Mouse (Mus musculus): ENCODE results near the gene Jag2. TPM values are rescaled to one million over a fixed set of nuclear protein-coding genes. Genes with fewer than 3 reads are reported as not detected.

Jag2 gene
- total and polyA plus RNA-seq, 2 experiments from 2014 or later: 8.5 to 88.4 TPM

- no peak overlapping the region for H3K4me3 ChIP-seq (ENCODE audit: low read length)
- 59% methylated on average over 8 of the region's 8 CpGs for WGBS
- no peak overlapping the region for H3K27ac ChIP-seq
- H3K9me3 ChIP-seq (ENCODE audit: low read length): no peaks in the 10 kb centered on the region
- peaks cover 9% of the 10 kb centered on the region; the same call in 1 of the 2 replicates for H3K36me3 ChIP-seq (ENCODE audit: insufficient read depth, low read length)
- no peaks in the 10 kb centered on the region for H3K4me1 ChIP-seq (ENCODE audit: insufficient read depth, low read length)
- ATAC-seq (no peak), DNase-seq (ENCODE audit: low spot score) (no peak)
- no peaks in the 10 kb centered on the region for H3K27me3 ChIP-seq (ENCODE audit: insufficient read depth, low read length)
- no peak overlapping the region for H3K4me2 ChIP-seq (ENCODE audit: low read depth, low read length)
- no peak for TF ChIP-seq CTCF (IDR thresholded peaks at IDR 0.05; ENCODE audit: low read depth)
- no peak overlapping the region for H3K9ac ChIP-seq (replicated peaks; ENCODE audit: low read length)
These were observed 11.7 kb downstream of the Jag2 start for GRCm38 (mm10) chr12:112917906-112918305.

- TF ChIP-seq CTCF (IDR thresholded peaks at IDR 0.05; ENCODE audit: low read depth): no peak
- H3K4me2 ChIP-seq (ENCODE audit: low read depth, low read length): no peak overlapping the region
- ATAC-seq (no peak), DNase-seq (ENCODE audit: low spot score) (no peak)
- no peak overlapping the region for H3K4me3 ChIP-seq (ENCODE audit: low read length)
- no peaks in the 10 kb centered on the region for H3K9me3 ChIP-seq (ENCODE audit: low read length)
- no peaks in the 10 kb centered on the region for H3K4me1 ChIP-seq (ENCODE audit: insufficient read depth, low read length)
- WGBS: 77% methylated on average over 11 of the region's 11 CpGs
- no peaks in the 10 kb centered on the region for H3K27me3 ChIP-seq (ENCODE audit: insufficient read depth, low read length)
- H3K27ac ChIP-seq: no peak overlapping the region
- H3K9ac ChIP-seq (replicated peaks; ENCODE audit: low read length): no peak overlapping the region
- H3K36me3 ChIP-seq (ENCODE audit: insufficient read depth, low read length): peaks cover 10% of the 10 kb centered on the region; the same call in 1 of the 2 replicates
These were observed 12.1 kb downstream of the Jag2 start for GRCm38 (mm10) chr12:112917486-112917885.

- no peaks in the 10 kb centered on the region for H3K9me3 ChIP-seq (ENCODE audit: low read length)
- ATAC-seq: no peak
- H3K36me3 ChIP-seq (ENCODE audit: insufficient read depth, low read length): peaks cover 13% of the 10 kb centered on the region; the same call in 1 of the 2 replicates
- no peak overlapping the region for H3K4me3 ChIP-seq (ENCODE audit: low read length)
- no peak overlapping the region for H3K4me2 ChIP-seq (ENCODE audit: low read depth, low read length)
- no peak overlapping the region for H3K9ac ChIP-seq (replicated peaks; ENCODE audit: low read length)
- DNase-seq (ENCODE audit: low spot score): no peak
- TF ChIP-seq CTCF (IDR thresholded peaks at IDR 0.05; ENCODE audit: low read depth): no peak
- no peaks in the 10 kb centered on the region for H3K4me1 ChIP-seq (ENCODE audit: insufficient read depth, low read length)
- no peaks in the 10 kb centered on the region for H3K27me3 ChIP-seq (ENCODE audit: insufficient read depth, low read length)
- H3K27ac ChIP-seq: no peak overlapping the region
- WGBS: 73% methylated on average over 16 of the region's 16 CpGs
These were observed 12.7 kb downstream of the Jag2 start for GRCm38 (mm10) chr12:112916698-112917400.

- H3K4me2 ChIP-seq (ENCODE audit: low read depth, low read length): no peak overlapping the region
- H3K4me1 ChIP-seq (ENCODE audit: insufficient read depth, low read length): no peaks in the 10 kb centered on the region
- ATAC-seq: no peak
- 50% methylated on average over 13 of the region's 13 CpGs for WGBS
- H3K27me3 ChIP-seq (ENCODE audit: insufficient read depth, low read length): no peaks in the 10 kb centered on the region
- peaks cover 16% of the 10 kb centered on the region for H3K36me3 ChIP-seq (ENCODE audit: insufficient read depth, low read length)
- H3K27ac ChIP-seq: no peak overlapping the region
- TF ChIP-seq CTCF (IDR thresholded peaks at IDR 0.05; ENCODE audit: low read depth): no peak
- H3K9ac ChIP-seq (replicated peaks; ENCODE audit: low read length): no peak overlapping the region
- no peak overlapping the region for H3K4me3 ChIP-seq (ENCODE audit: low read length)
- no peaks in the 10 kb centered on the region for H3K9me3 ChIP-seq (ENCODE audit: low read length)
- DNase-seq (ENCODE audit: low spot score): no peak
These were observed 14.0 kb downstream of the Jag2 start for GRCm38 (mm10) chr12:112915587-112915986.

GRCm38 (mm10) chr12:112914527-112914926 is 15.0 kb downstream of the Jag2 start:
- H3K36me3 ChIP-seq (ENCODE audit: insufficient read depth, low read length): peaks cover 22% of the 10 kb centered on the region
- ATAC-seq (no peak), DNase-seq (ENCODE audit: low spot score) (no peak)
- no peaks in the 10 kb centered on the region for H3K9me3 ChIP-seq (ENCODE audit: low read length)
- H3K9ac ChIP-seq (replicated peaks; ENCODE audit: low read length): no peak overlapping the region
- no peak overlapping the region for H3K27ac ChIP-seq
- H3K4me3 ChIP-seq (ENCODE audit: low read length): no peak overlapping the region
- 71% methylated on average over 10 of the region's 11 CpGs for WGBS
- no peaks in the 10 kb centered on the region for H3K27me3 ChIP-seq (ENCODE audit: insufficient read depth, low read length)
- no peak overlapping the region for H3K4me2 ChIP-seq (ENCODE audit: low read depth, low read length)
- no peak for TF ChIP-seq CTCF (IDR thresholded peaks at IDR 0.05; ENCODE audit: low read depth)
- H3K4me1 ChIP-seq (ENCODE audit: insufficient read depth, low read length): no peaks in the 10 kb centered on the region

GRCm38 (mm10) chr12:112912951-112913745 is 16.4 kb downstream of the Jag2 start:
- Histone ChIP-seq H3K9ac (replicated peaks; ENCODE audit: low read length) (no peak overlapping the region), H3K27ac (no peak overlapping the region), H3K4me2 (ENCODE audit: low read depth, low read length) (no peak overlapping the region), H3K9me3 (ENCODE audit: low read length) (no peaks in the 10 kb centered on the region), H3K4me1 (ENCODE audit: insufficient read depth, low read length) (no peaks in the 10 kb centered on the region), H3K27me3 (ENCODE audit: insufficient read depth, low read length) (no peaks in the 10 kb centered on the region), H3K4me3 (ENCODE audit: low read length) (no peak overlapping the region), H3K36me3 (ENCODE audit: insufficient read depth, low read length) (peaks cover 29% of the 10 kb centered on the region)
- DNase-seq (ENCODE audit: low spot score) (peak; percentile 43), ATAC-seq (no peak)
- WGBS: 69% methylated on average over 28 of the region's 28 CpGs
- TF ChIP-seq CTCF (IDR thresholded peaks at IDR 0.05; ENCODE audit: low read depth): no peak

Measured in hindbrain, postnatal 0 days (tissue).